Mouse (Mus musculus) kidney, adult 11 months (tissue): ENCODE measurements around the gene Rab3d.

Experiments used
- DNase-seq: peaks from one replicate; pipeline ENCODE4 v3.0.0; 2022

The Rab3d gene

GRCm38 (mm10) chr9:21937711-21938175 lies 19.8 kb upstream of the Rab3d start:
- DNase-seq = no peak

GRCm38 (mm10) chr9:21936692-21937570 lies 18.9 kb upstream of the Rab3d start, which contains the start of gene Plppr2:
Gene Plppr2, plus strand, starts transcription at chr9:21937033.
- peak; percentile 97 for DNase-seq

GRCm38 (mm10) chr9:21935466-21936131 lies 17.6 kb upstream of the Rab3d start:
- no peak for DNase-seq

GRCm38 (mm10) chr9:21934021-21934420 lies 16.0 kb upstream of the Rab3d start:
- no peak for DNase-seq

DNA sequence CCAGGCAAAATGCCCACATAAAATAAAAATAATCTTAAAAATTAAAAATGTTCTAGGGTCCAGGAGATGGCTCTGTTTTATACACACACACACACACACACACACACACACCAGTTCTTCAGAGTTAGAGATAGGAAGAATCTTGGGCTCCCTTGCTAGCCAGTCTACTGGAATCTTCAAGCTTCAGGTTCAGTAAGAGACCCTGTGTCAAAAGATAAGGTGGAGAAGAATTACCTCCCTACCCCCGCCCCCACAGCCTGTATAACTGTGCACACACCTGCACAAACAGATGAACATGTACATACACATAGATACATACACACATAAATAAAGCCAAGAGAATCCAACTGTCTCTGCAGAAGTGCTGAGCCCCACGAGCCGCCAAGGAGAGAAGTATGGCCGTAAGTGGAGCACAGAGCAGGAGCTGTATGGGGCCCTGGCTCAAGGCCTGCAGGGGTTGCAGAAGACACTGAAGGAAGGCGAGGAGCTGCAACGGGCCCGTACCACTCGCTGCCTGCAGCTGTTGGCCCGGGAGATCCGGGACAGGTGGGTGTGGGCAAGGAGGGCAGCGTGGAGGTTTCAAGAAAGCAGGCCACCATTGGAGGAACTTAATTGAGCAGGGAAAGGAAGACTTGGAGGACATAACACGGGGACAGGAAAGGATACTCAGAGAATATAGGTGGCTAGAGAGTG lies 14.6 kb upstream of the Rab3d start:
- DNase-seq = no peak

DNA sequence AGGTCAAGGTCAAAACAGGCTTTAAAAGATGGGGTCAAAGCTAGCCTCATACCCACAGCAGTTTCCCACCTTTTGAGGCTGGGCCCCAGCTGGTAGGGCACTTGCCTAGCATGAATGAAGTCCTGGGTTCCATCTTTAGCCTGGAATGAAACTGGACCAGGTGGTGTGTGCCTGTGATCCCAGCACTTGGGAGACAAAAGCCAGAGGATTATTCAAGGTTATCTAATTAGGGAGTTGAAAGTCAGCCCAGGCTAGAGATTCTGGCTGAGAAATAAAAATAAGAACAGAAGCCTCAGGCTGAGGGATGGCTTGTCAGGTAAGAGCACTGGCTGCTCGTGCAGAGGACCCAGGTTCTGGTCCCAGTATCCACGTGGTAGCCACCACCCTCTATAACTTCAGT lies 14.0 kb upstream of the Rab3d start:
- DNase-seq = no peak

DNA sequence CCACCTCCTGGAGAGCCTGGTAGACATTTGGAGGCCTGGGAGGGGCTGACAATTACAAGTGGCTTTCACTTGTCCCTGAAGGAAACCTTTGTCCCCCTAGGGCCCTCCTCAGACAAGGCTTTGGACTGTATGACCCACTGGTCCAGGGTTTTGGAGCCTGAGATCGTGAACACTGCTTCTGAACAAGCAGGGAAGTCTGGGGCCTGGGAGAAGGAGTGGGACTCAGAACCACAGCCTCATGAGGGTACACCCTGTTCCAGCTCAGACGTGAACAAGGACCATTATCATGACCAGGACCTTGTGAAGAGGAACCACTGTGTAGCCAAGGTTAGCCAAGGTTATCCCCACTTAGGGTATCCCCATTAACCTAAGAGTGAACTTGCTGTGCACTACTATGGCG lies 11.2 kb upstream of the Rab3d start:
- no peak for DNase-seq

GRCm38 (mm10) chr9:21927208-21927753 lies 9.3 kb upstream of the Rab3d start, which contains the start of the genes Ccdc159 and Tmem205:
Gene Ccdc159, plus strand, starts transcription at chr9:21927471.
Gene Tmem205, minus strand, starts transcription at chr9:21927556.
- peak; percentile 98 for DNase-seq

- DNase-seq = no peak
Observed at GRCm38 (mm10) chr9:21926784-21927183, 8.8 kb upstream of the Rab3d start.

DNA sequence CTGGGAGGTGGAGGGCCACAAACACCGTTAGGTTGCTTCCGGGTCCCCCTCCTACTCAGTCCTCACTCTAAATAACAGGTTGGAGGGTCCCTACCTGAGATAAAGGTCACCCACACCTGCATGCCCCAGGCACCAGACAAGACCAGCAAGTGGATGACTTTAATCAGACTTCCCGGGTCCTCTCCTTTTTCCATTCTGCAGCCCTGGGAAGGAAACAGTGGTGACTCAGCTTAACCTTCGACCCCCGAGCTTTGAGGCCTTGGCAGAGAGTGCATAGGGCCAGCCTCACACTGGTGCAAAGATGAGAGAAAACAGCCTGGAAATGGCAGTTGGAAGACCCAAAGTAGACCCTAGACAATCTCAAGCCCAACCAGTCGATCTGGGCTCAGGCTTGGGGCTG lies 8.2 kb upstream of the Rab3d start:
- DNase-seq = peak; percentile 55

- no peak for DNase-seq
Observed at GRCm38 (mm10) chr9:21925506-21925905, 7.5 kb upstream of the Rab3d start.

DNA sequence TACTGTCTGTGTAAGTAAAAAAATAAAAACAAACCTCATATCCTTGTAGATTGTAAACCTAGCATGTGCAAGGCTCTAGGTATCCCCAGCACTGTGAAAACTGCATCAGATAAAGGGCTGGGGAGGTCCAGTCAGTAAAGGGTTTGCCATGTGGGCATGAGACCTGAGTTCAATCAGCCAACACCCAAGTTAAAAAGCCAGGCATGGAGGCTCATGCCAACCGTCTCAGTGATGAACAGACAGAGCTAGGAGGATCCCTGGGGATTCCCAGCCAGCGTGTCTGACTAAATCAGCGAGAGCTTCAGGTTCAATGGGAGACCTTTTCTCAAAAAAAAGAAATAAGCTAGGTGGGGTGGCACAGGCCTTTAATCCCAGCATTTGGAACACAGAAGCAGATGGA lies 7.0 kb upstream of the Rab3d start:
- DNase-seq = no peak

DNA sequence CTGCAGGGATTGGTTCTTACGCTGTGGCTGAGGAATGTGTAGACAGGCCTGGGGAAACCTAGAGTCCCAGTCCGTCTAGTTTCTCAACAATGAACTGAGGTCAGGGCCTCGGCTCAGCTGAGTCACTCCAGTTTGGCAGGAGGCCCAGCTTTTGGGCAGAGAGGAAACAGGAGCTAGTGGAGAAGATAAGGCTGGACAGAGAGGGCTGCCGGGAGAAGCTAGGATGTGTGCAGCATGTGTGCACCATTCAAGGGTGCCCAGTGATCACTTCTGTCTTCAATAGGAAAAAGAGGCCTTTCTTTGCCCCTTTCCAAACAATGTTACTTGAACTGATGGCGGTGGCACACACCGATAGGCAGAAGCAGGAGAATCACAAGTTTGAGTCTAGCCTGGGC lies 6.1 kb upstream of the Rab3d start:
- peak; percentile 92 for DNase-seq

DNA sequence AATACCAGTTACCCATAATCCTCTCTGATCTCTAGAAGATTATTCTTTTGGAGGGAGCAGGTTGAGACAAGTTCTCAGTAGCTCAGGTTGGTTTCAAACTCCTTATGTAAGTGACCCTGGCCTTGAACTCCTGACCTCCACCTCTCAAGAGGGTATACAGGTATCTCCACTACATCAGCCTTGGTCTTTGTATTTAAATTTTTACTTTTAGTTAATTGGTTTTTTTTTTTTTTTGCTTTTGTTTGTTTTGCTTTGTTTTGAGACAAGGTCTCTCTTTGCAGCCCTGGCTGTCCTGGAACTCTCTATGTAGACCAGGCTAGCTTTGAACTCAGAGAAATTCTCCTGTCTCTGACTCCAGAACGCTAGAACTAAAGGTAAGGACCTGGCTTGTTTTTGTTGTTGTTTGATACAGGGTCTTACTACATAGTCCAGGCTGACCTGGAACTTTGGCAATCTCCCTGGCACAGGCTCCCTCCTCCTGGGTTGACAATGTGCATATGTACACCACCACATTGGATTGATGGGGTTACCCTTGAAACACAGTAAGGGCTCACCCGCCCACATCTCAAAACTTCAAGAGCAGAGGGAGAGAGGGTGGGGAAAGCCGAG lies 5.6 kb upstream of the Rab3d start:
- DNase-seq = no peak

GRCm38 (mm10) chr9:21923036-21923435 lies 5.0 kb upstream of the Rab3d start:
- DNase-seq = no peak

GRCm38 (mm10) chr9:21918692-21919384 lies 846 bp upstream of the Rab3d start:
- no peak for DNase-seq

- DNase-seq = no peak
Observed at GRCm38 (mm10) chr9:21917493-21918034, 428 bp downstream of the Rab3d start.

DNA sequence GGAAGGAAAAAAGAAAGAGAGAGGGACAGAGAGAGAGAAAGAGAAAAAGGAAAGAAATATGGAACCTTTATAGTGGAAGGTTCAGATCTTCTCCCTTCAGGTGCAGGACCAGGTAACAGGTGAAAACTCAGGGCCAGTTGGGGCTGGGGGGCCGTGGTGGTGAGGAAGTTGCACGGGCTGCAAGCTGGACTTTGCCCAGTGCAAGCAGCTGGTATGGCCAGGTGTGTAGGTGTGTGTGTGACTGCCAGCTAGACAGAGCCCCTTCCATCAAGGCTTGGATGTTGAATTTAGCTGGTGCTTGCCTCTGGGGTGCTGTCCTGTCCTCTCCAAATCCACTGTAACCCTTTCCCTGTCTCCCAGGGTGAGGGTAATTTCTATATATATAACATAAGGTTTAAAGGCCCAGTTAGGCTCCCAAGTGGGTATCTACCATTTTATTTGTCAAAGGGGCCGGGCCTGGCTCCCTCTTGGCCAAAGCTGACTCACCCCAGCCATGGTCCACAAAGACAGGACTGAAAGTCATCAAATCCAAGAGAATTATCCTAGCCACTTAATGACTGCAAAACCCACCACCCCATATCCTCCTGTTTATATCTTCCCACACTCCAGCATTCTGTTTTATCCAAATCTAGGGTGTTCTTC lies 1.0 kb downstream of the Rab3d start:
- no peak for DNase-seq

- DNase-seq = no peak
Observed at GRCm38 (mm10) chr9:21909474-21910223, 8.3 kb downstream of the Rab3d start.

DNA sequence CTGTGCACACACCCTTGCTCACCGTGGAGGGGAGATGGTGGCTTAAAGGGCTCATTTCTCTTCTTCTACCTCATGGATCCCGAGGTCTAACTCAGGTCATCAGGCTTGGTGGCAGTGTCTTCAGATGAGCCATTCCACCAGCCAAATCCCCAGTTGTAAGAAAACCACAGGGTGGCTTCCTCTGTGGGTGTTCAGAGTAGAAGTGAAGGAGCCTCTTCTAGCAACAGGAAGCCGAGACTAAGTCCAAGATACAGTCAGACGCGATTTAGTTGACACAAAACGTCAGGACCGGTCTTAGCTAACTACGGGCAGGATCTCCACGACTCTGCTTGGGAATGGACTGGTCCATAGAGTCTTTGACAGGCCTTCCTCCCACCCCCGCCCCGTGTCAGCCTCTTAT lies 9.8 kb downstream of the Rab3d start:
- DNase-seq = no peak
